Mouse (Mus musculus) stomach, embryonic 14.5 days (tissue): ENCODE measurements at regions not wholly inside any gene's neighbourhood (a gene's known extent, or its start where the extent isn't known, plus 50 kb on each side); places are given as distances from the start of the nearest gene placed in this dataset.

Experiments used
- ATAC-seq: fragments of 200-750 bp; cut with Nextera tagmentation; 2 replicates; pipeline ENCODE4 v1.8.0; 2017; ENCODE audit warnings: low read depth, moderate TSS enrichment; ENCODE audit not compliant: insufficient number of reproducible peaks, insufficient read depth, low FRiP score
- H3K27ac ChIP-seq: fragments of 300-500 bp; sonication (generic); 2 replicates; pipeline ENCODE4 v1.5.1; 2014; ENCODE audit warnings: mild to moderate bottlenecking, low read length, moderate library complexity, mixed read lengths
- H3K27me3 ChIP-seq: fragments of 300-500 bp; sonication (generic); 2 replicates; pipeline ENCODE4 v1.6.1; 2014; ENCODE audit warnings: low read length, control low read depth, mixed read lengths; ENCODE audit not compliant: control insufficient read depth, insufficient read depth
- H3K36me3 ChIP-seq: fragments of 300-500 bp; sonication (generic); 2 replicates; pipeline ENCODE4 v1.6.1; 2014; ENCODE audit warnings: mild to moderate bottlenecking, control low read depth, low read length, moderate library complexity, mixed read lengths; ENCODE audit not compliant: control insufficient read depth, insufficient read depth
- H3K4me1 ChIP-seq: fragments of 300-500 bp; sonication (generic); 2 replicates; pipeline ENCODE4 v1.6.1; 2014; ENCODE audit warnings: low read length, control low read depth, mixed read lengths; ENCODE audit not compliant: control insufficient read depth, insufficient read depth
- H3K4me2 ChIP-seq: fragments of 300-500 bp; sonication (generic); replicated peaks from 2 replicates; pipeline ENCODE4 v1.6.1; 2014; ENCODE audit warnings: low read depth, low read length, control low read depth
- H3K4me3 ChIP-seq: fragments of 300-500 bp; sonication (generic); 2 replicates; pipeline ENCODE4 v1.5.1; 2014; ENCODE audit warnings: low read depth, low read length, control low read depth
- H3K9ac ChIP-seq: fragments of 300-500 bp; sonication (generic); replicated peaks from 2 replicates; pipeline ENCODE4 v1.6.1; 2014; ENCODE audit warnings: low read depth, mild to moderate bottlenecking, control low read depth, low read length, moderate library complexity, mixed read lengths
- H3K9me3 ChIP-seq: fragments of 300-500 bp; sonication (generic); 2 replicates; pipeline ENCODE4 v1.6.1; 2016; ENCODE audit warnings: low read depth, low read length, control low read depth; ENCODE audit not compliant: control insufficient read depth
- WGBS: fragments of 180-500 bp; shearing (Covaris S2); extraction: QIAGEN DNeasy Blood & Tissue Kit; methylation state at CpG from one replicate; pipeline ENCODE4 v1.1.7; 2014; 5-methylcytosine and 5-hydroxymethylcytosine counted together

GRCm38 (mm10) chr13:101931264-101931663, 163.2 kb upstream of the Pik3r1 start:
- Histone ChIP-seq H3K4me1 (no peaks in the 10 kb centered on the region), H3K36me3 (no peaks in the 10 kb centered on the region), H3K27me3 (no peaks in the 10 kb centered on the region), H3K9ac (no peak overlapping the region), H3K9me3 (no peaks in the 10 kb centered on the region), H3K27ac (no peak overlapping the region), H3K4me3 (no peak overlapping the region), H3K4me2 (no peak overlapping the region)
- no peak for ATAC-seq
- WGBS = 94% methylated on average over 4 of the region's 4 CpGs

DNA sequence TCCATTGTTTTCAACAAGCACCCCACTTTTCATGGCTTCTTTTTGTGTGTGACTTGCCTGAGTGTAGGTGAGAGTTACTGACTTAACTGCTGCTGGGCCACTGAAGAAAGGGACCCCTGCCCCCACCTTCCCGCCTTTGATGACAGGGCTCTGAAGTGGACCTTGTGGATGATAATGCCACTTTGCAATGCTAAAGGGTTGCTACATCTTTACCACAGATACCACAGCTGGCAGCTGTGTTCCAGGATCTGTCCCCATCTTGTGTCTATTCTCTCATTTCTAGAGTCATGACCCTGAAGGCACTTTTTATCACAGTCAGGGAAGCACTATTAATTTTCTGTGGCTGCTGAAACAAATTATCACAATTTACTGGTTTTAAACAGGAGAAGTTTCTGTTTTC, 163.9 kb upstream of the Pik3r1 start:
- Histone ChIP-seq H3K4me3 (no peak overlapping the region), H3K9ac (no peak overlapping the region), H3K27ac (no peak overlapping the region), H3K9me3 (no peaks in the 10 kb centered on the region), H3K4me1 (no peaks in the 10 kb centered on the region), H3K4me2 (no peak overlapping the region), H3K36me3 (no peaks in the 10 kb centered on the region), H3K27me3 (no peaks in the 10 kb centered on the region)
- no peak for ATAC-seq
- WGBS = 87% methylated on average over 1 of the region's 1 CpGs

DNA sequence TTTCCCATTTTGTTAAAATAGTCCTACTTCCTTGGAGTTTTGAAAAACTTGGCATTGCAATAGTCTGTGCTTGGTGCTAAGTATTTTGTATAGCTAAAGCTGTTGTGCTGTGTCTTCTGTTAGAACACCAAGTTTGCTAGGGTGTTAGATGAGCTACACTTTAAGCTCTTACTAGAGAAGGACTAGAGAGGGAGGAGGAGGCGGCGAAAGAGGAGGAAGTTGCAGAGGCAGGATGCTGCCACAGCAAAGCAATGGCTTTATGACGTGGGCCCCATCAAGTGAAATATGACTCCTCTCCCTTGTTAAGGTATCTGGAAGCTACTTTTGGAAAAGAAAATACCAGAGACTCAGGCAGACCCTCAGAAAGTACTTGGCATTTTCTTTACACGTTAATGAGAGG, 167.8 kb upstream of the Pik3r1 start:
- Histone ChIP-seq H3K9ac (no peak overlapping the region), H3K9me3 (no peaks in the 10 kb centered on the region), H3K4me3 (no peak overlapping the region), H3K36me3 (no peaks in the 10 kb centered on the region), H3K4me2 (no peak overlapping the region), H3K27ac (no peak overlapping the region), H3K27me3 (no peaks in the 10 kb centered on the region), H3K4me1 (no peaks in the 10 kb centered on the region)
- ATAC-seq = no peak
- WGBS = 49% methylated on average over 4 of the region's 4 CpGs

DNA sequence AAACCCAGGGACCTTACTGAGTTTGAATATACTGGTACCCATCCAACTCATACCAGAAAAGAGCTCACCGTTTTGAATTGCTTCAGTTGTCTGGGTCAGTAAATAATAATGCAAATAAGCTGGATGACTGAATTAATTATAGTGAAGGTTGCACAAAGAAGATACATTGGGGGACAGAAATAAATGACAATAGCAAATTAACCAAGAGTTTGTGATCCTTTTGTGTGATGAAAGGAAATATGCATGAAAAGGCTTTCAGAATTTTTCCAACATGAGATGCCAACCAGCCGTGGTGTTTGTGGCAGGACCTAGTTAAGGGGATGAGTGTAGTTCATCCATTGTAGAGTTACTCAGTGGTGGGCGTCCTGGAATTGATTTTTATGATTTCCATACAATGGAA, 186.5 kb upstream of the Pik3r1 start:
- Histone ChIP-seq H3K4me2 (no peak overlapping the region), H3K27me3 (no peaks in the 10 kb centered on the region), H3K9ac (no peak overlapping the region), H3K36me3 (no peaks in the 10 kb centered on the region), H3K4me1 (0 out of 2 replicates have a peak, but pooled peaks cover 3% of the 10 kb centered on the region), H3K9me3 (no peaks in the 10 kb centered on the region), H3K27ac (no peak overlapping the region), H3K4me3 (no peak overlapping the region)
- WGBS = 84% methylated on average over 3 of the region's 3 CpGs
- ATAC-seq = no peak

DNA sequence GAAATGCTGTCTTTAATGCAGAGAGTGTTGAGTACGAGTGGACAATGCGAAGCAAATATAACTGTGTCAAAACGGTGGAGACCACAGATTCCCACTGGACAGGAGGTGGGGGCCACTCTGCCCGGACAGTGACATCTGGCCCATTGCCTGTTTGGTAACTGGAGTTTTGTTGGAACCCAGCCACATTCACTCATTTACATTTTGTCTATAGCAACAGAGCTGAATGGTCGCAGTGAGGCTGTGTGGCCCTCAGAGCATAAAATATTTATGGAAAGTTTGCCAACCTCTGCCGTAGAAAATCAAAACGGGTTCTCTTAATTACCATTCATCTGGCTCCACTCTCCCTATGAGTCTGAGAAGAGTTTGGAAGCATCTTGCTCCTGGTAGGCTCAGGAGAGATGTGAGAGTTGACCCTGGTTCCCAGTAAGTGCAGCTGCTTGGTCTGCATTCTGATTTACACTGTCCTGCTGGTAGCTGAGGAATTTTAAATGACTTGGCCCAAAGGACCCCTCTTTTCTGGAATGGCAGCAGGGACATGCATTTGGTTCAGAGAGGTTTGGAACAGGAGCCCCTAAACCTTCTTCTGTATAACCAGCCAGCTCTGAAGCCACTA, 187.9 kb upstream of the Pik3r1 start:
- no peak overlapping the region for H3K27ac ChIP-seq
- H3K27me3 ChIP-seq = no peaks in the 10 kb centered on the region
- no peak for ATAC-seq

DNA sequence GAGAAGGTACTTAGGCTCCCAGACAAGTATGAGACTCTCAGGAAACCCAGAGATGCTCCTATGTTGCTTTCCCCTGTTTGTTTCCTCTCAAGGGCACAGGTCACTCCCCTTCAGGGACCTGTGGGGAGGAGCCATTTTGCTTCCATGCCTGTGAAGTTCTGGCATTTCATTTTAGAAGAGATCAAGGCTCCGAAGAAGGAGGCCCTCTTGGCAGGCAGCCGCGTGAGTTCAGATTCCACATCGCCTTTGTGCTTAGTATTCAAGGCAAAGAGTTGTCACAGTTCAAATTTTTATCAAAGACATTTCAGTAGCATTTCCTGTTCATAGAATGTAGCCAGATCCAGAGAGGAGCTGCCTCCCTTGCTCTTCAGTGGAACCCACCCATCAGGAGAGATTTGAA, 189.8 kb upstream of the Pik3r1 start:
- Histone ChIP-seq H3K4me2 (no peak overlapping the region), H3K27ac (no peak overlapping the region), H3K9me3 (no peaks in the 10 kb centered on the region), H3K9ac (no peak overlapping the region), H3K4me3 (no peak overlapping the region), H3K27me3 (no peaks in the 10 kb centered on the region), H3K36me3 (no peaks in the 10 kb centered on the region), H3K4me1 (0 out of 2 replicates have a peak, but pooled peaks cover 3% of the 10 kb centered on the region)
- no peak for ATAC-seq
- WGBS = 81% methylated on average over 4 of the region's 4 CpGs

More for the DNA sequence above, 187.9 kb upstream of the Pik3r1 start:
- Histone ChIP-seq H3K9me3 (no peaks in the 10 kb centered on the region), H3K36me3 (no peaks in the 10 kb centered on the region), H3K4me1 (0 out of 2 replicates have a peak, but pooled peaks cover 3% of the 10 kb centered on the region), H3K9ac (no peak overlapping the region), H3K4me2 (no peak overlapping the region), H3K4me3 (no peak overlapping the region)
- 71% methylated on average over 7 of the region's 7 CpGs for WGBS

GRCm38 (mm10) chr13:101965537-101965936, 197.5 kb upstream of the Pik3r1 start:
- Histone ChIP-seq H3K27me3 (no peaks in the 10 kb centered on the region), H3K4me3 (no peak overlapping the region), H3K9me3 (no peaks in the 10 kb centered on the region), H3K4me2 (no peak overlapping the region), H3K9ac (no peak overlapping the region), H3K36me3 (no peaks in the 10 kb centered on the region), H3K27ac (no peak overlapping the region), H3K4me1 (no peaks in the 10 kb centered on the region)
- WGBS = 71% methylated on average over 7 of the region's 7 CpGs
- ATAC-seq = no peak

GRCm38 (mm10) chr13:101966799-101967397, 198.9 kb upstream of the Pik3r1 start:
- Histone ChIP-seq H3K27me3 (no peaks in the 10 kb centered on the region), H3K9ac (no peak overlapping the region)
- WGBS = 82% methylated on average over 8 of the region's 8 CpGs

DNA sequence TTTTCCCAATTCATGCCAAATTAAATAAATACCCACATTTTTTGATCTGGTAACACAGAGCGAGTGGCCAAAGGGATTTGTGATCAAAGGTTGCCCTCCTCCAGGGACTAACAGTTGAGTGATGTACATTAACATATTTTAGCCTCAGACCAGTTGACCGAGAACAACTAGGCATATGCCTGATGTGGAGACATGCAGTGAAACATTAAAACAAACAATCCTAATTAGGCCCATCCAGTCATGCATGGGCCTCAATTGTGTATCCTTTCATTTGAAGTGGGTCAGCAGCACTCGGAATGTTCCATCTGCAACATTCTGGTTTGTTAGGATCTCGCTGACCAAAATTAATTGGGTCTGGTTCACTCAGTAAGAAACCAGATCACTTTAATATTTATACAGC, 199.4 kb upstream of the Pik3r1 start:
- ATAC-seq = no peak
- WGBS = 78% methylated on average over 4 of the region's 4 CpGs
- no peak overlapping the region for H3K27ac ChIP-seq
- H3K36me3 ChIP-seq = no peaks in the 10 kb centered on the region
- H3K4me2 ChIP-seq = no peak overlapping the region
- no peaks in the 10 kb centered on the region for H3K4me1 ChIP-seq
- H3K27me3 ChIP-seq = no peaks in the 10 kb centered on the region
- no peak overlapping the region for H3K4me3 ChIP-seq
- no peaks in the 10 kb centered on the region for H3K9me3 ChIP-seq
- H3K9ac ChIP-seq = no peak overlapping the region

More at GRCm38 (mm10) chr13:101966799-101967397, 198.9 kb upstream of the Pik3r1 start:
- H3K4me3 ChIP-seq = no peak overlapping the region
- no peaks in the 10 kb centered on the region for H3K9me3 ChIP-seq
- H3K27ac ChIP-seq = no peak overlapping the region
- H3K36me3 ChIP-seq = no peaks in the 10 kb centered on the region
- ATAC-seq = no peak
- H3K4me2 ChIP-seq = no peak overlapping the region
- H3K4me1 ChIP-seq = no peaks in the 10 kb centered on the region
